ENCODE assay signal across 15 mouse cellular contexts in the genomic region with DNA sequence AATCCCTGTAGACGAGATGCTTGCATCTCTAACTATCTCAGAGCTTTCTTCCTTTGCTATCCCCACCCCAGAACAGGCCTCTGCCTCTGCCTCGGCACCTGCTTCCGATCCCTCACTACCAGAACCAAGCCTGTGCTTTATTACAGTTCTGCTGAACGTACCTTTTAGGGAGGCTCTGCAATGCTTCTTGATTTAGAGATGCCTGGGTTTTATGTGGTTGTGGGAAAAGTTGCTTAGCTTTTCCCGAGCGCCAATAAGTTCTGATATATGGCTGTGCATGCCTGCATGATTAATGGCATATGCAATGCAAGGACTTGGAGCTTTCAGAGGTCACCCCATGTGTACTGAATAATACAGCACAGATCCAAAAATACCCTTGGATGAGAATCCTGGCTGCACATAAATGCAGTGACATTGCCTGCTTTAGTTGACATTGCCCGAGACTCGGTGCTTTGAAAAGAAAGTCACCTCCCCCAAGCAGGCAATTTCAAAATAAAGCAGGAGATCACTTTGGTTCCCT.
DNase-seq lines count a peak whose midpoint lies in the region; ATAC-seq and TF ChIP-seq lines count a peak whose summit lies in the region.
"Had no signal": no experiment of that assay in that cellular context is flagged by ENCODE, and none has a peak within 500 bp of the region (broad histone marks: within the 10 kb centered on the region; RNA-seq: fewer than 3 reads in every experiment).

No protein-coding gene starts in this region.

- H3K9ac ChIP-seq in forebrain, embryonic 14.5 days (ENCODE audit: low read length) = no peak overlapping the region
- no peak overlapping the region for H3K9ac ChIP-seq in midbrain, embryonic 11.5 days (ENCODE audit: low read length)
- H3K9ac ChIP-seq: heart, embryonic 15.5 days; intestine, embryonic 15.5 days had no signal

- intact Hi-C loops in left cerebral cortex, adult 2 months (cut with DNase I) = no loop called here
- intact Hi-C loops in left cerebral cortex, postnatal 25 days (cut with DNase I) = no loop called here

- no peak for DNase-seq in forebrain, embryonic 10.5 days (ENCODE audit: extremely low spot score, low spot score)
- no peak for DNase-seq in forebrain, embryonic 14.5 days (ENCODE audit: low spot score)
- DNase-seq in left cerebral cortex, adult 2 months (ENCODE audit: extremely low spot score in 1 of 2, low spot score in 2 of 2) = no peak
- DNase-seq in left cerebral cortex, postnatal 25 days (ENCODE audit: low spot score in 2 of 2) = no peak
- peak; percentile 89 for DNase-seq in midbrain, embryonic 11.5 days (ENCODE audit: low spot score, missing footprints)
- DNase-seq in spleen, adult 18-20 months = no peak
- no peak for DNase-seq in frontal cortex, postnatal 25 days (ENCODE audit: low spot score in 2 of 2)
- DNase-seq: adrenal gland, adult 8-10 months; left cerebral cortex, postnatal 4 days; lung, postnatal 4 days; retina, postnatal 1 day had no signal

- no peak overlapping the region for H3K4me3 ChIP-seq in forebrain, embryonic 10.5 days
- H3K4me3 ChIP-seq in forebrain, embryonic 14.5 days (ENCODE audit: low read depth, low read length) = no peak overlapping the region
- no peak overlapping the region for H3K4me3 ChIP-seq in left cerebral cortex, adult 2 months
- no peak overlapping the region for H3K4me3 ChIP-seq in midbrain, embryonic 11.5 days (ENCODE audit: low read depth, low read length)
- H3K4me3 ChIP-seq: heart, embryonic 15.5 days; intestine, embryonic 15.5 days; myocyte had no signal

- peaks cover 41% of the 10 kb centered on the region for H3K4me1 ChIP-seq in forebrain, embryonic 10.5 days
- H3K4me1 ChIP-seq in forebrain, embryonic 14.5 days (ENCODE audit: control insufficient read depth, insufficient read depth, low read length) = peaks cover 36% of the 10 kb centered on the region
- H3K4me1 ChIP-seq in midbrain, embryonic 11.5 days (ENCODE audit: control insufficient read depth, insufficient read depth, low read length) = peaks cover 20% of the 10 kb centered on the region
- H3K4me1 ChIP-seq: heart, embryonic 15.5 days; intestine, embryonic 15.5 days had no signal

- no peak overlapping the region for H3K4me2 ChIP-seq in forebrain, embryonic 14.5 days (ENCODE audit: low read length)
- H3K4me2 ChIP-seq in midbrain, embryonic 11.5 days = no peak overlapping the region
- H3K4me2 ChIP-seq: heart, embryonic 15.5 days; intestine, embryonic 15.5 days had no signal

- 64% methylated on average over 8 of the region's 8 CpGs for WGBS in forebrain, embryonic 10.5 days
- WGBS in forebrain, embryonic 14.5 days = 33% methylated on average over 8 of the region's 8 CpGs
- WGBS in midbrain, embryonic 11.5 days = 49% methylated on average over 8 of the region's 8 CpGs

- H3K36me3 ChIP-seq in forebrain, embryonic 10.5 days (replicated peaks) = no peaks in the 10 kb centered on the region
- H3K36me3 ChIP-seq in forebrain, embryonic 14.5 days (ENCODE audit: control insufficient read depth, insufficient read depth, low read length) = no peaks in the 10 kb centered on the region
- no peaks in the 10 kb centered on the region for H3K36me3 ChIP-seq in midbrain, embryonic 11.5 days (ENCODE audit: control insufficient read depth, insufficient read depth, low read length)
- H3K36me3 ChIP-seq: heart, embryonic 15.5 days; intestine, embryonic 15.5 days had no signal

- no peak; the same call in 1 of the 2 replicates for ATAC-seq in forebrain, embryonic 14.5 days
- ATAC-seq in midbrain, embryonic 11.5 days (ENCODE audit: low FRiP score) = peak; percentile 51; the same call in 1 of the 2 replicates
- ATAC-seq in megakaryocyte progenitor cell, adult 5-6 weeks (replicated peaks; ENCODE audit: poor library complexity) = no peak
- ATAC-seq: intestine, embryonic 15.5 days had no signal

- peaks cover 8% of the 10 kb centered on the region; the same call in 1 of the 2 replicates for H3K27me3 ChIP-seq in forebrain, embryonic 10.5 days (ENCODE audit: poor library complexity, severe bottlenecking)
- no peaks in the 10 kb centered on the region for H3K27me3 ChIP-seq in forebrain, embryonic 14.5 days (replicated peaks; ENCODE audit: control insufficient read depth, insufficient read depth, low read length)
- no peaks in the 10 kb centered on the region; the same call in 1 of the 2 replicates for H3K27me3 ChIP-seq in midbrain, embryonic 11.5 days (ENCODE audit: control insufficient read depth, insufficient read depth, low read length)
- H3K27me3 ChIP-seq: heart, embryonic 15.5 days; intestine, embryonic 15.5 days had no signal

- H3K27ac ChIP-seq in forebrain, embryonic 10.5 days = peak overlapping the region; percentile 40
- H3K27ac ChIP-seq in forebrain, embryonic 14.5 days (ENCODE audit: low read depth, low read length) = no peak overlapping the region
- peak overlapping the region; percentile 73 for H3K27ac ChIP-seq in left cerebral cortex, adult 2 months
- H3K27ac ChIP-seq in midbrain, embryonic 11.5 days (ENCODE audit: low read depth, low read length) = peak overlapping the region; percentile 53
- H3K27ac ChIP-seq: heart, embryonic 15.5 days; intestine, embryonic 15.5 days had no signal

- no peaks in the 10 kb centered on the region for H3K9me3 ChIP-seq in forebrain, embryonic 10.5 days
- no peaks in the 10 kb centered on the region for H3K9me3 ChIP-seq in forebrain, embryonic 14.5 days (replicated peaks; ENCODE audit: control insufficient read depth, low read length)
- no peaks in the 10 kb centered on the region for H3K9me3 ChIP-seq in midbrain, embryonic 11.5 days (ENCODE audit: control insufficient read depth, low read length)
- H3K9me3 ChIP-seq: heart, embryonic 15.5 days; intestine, embryonic 15.5 days had no signal

- no peak for TF ChIP-seq CTCF in left cerebral cortex, adult 2 months (IDR thresholded peaks at IDR 0.05)
